Mouse (Mus musculus) C2C12 (cell line): Measurements from ENCODE around the gene Nprl2.

ENCODE experiments used
- CEBPB ChIP-seq: IDR thresholded peaks from one replicate; pipeline ENCODE4 v1.6.1; 2011; ENCODE audit warnings: low read depth, mild to moderate bottlenecking, control low read depth, moderate library complexity
- CTCF ChIP-seq: IDR thresholded peaks from one replicate; pipeline ENCODE4 v1.5.1; 2011; ENCODE audit not compliant: control insufficient read depth, insufficient read depth, insufficient read length
- MAX ChIP-seq: IDR thresholded peaks from one replicate; pipeline ENCODE4 v1.6.1; 2011; ENCODE audit warnings: mild to moderate bottlenecking, control low read depth
- MYOG ChIP-seq: IDR thresholded peaks from one replicate; pipeline ENCODE4 v1.6.1; 2011; ENCODE audit not compliant: control insufficient read depth, insufficient read length; ENCODE audit errors: extremely low read depth
- USF1 ChIP-seq: IDR thresholded peaks from one replicate; pipeline ENCODE4 v1.6.1; 2011; ENCODE audit warnings: low read depth, mild to moderate bottlenecking, control low read depth, moderate library complexity

GRCm38 (mm10) chr9:107522400-107522711, 19.7 kb upstream of the Nprl2 start:
- no peak for TF ChIP-seq CTCF
- TF ChIP-seq USF1: no peak
- no peak for TF ChIP-seq CEBPB
- TF ChIP-seq MYOG: no peak
- no peak for TF ChIP-seq MAX
